Mouse (Mus musculus): ENCODE measurements around the gene Cactin. TPM values are rescaled to one million over a fixed set of nuclear protein-coding genes. Genes with fewer than 3 reads are reported as not detected.

Gene Cactin
- polyA plus RNA-seq, 1 experiment from 2014 or later: 29.6 TPM

DNA sequence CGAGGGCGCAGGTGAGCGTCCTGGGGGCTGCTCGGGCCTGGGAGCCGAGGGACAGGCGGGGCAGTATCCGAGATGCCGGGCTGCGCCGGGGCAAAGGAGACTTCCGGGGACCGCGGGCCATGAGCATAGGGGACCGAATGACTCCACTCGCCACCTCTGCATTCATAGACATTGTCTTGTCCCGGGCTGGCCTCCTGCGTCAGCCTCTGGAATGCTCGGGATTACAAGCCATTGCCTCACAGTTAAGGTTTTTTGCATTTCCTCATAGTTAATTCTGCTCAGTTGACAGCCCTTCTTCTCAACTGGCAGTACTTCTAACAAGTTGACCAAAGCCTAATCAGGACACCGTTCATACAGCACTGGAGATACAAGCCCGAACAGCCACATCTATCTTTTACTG lies 533 bp downstream of the Cactin start:
- WGBS: 2% methylated on average over 20 of the region's 20 CpGs
- peaks cover 37% of the 10 kb centered on the region for H3K36me3 ChIP-seq (ENCODE audit: control insufficient read depth, insufficient read depth)

DNA sequence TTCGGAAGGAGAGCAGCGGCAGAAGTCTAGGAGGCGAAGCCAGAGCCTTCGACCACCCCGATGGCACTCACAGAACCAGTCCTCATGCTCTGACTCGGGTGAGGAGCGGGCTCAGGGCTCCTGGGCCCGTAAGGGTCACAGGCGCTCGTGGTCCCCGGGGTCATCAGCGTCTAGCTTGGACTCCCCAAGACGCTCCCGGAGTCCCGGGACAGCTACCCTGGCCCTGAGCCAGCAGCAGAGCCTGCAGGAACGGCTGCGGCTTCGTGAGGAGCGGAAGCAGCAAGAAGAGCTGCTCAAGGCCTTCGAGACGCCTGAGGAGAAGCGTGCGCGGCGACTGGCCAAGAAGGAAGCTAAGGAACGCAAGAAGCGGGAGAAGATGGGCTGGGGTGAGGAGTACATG lies 1.5 kb downstream of the Cactin start:
- Histone ChIP-seq H3K4me1 (ENCODE audit: control insufficient read depth, insufficient read depth, low read length) (peaks cover 23% of the 10 kb centered on the region), H3K27me3 (ENCODE audit: control insufficient read depth, insufficient read depth, low read length) (no peaks in the 10 kb centered on the region), H3K27ac (ENCODE audit: low read length) (no peak overlapping the region), H3K4me2 (ENCODE audit: low read depth, low read length) (no peak overlapping the region), H3K9ac (ENCODE audit: low read length) (no peak overlapping the region), H3K36me3 (ENCODE audit: control insufficient read depth, insufficient read depth) (peaks cover 43% of the 10 kb centered on the region), H3K4me3 (ENCODE audit: low read length) (no peak overlapping the region), H3K9me3 (replicated peaks; ENCODE audit: control insufficient read depth, low read length) (no peaks in the 10 kb centered on the region)
- 93% methylated on average over 27 of the region's 27 CpGs for WGBS
- no peak for ATAC-seq (replicated peaks; ENCODE audit: extremely low read depth, insufficient read depth, low FRiP score)

More for the DNA sequence above, 533 bp downstream of the Cactin start:
- peaks cover 26% of the 10 kb centered on the region for H3K4me1 ChIP-seq (ENCODE audit: control insufficient read depth, insufficient read depth, low read length)
- H3K27ac ChIP-seq (ENCODE audit: low read length): peak overlapping the region; percentile 93
- no peaks in the 10 kb centered on the region for H3K27me3 ChIP-seq (ENCODE audit: control insufficient read depth, insufficient read depth, low read length)
- peak overlapping the region; percentile 90 for H3K4me3 ChIP-seq (ENCODE audit: low read length)
- no peak for ATAC-seq (replicated peaks; ENCODE audit: extremely low read depth, insufficient read depth, low FRiP score)
- H3K9ac ChIP-seq (ENCODE audit: low read length): peak overlapping the region; percentile 94
- no peaks in the 10 kb centered on the region for H3K9me3 ChIP-seq (replicated peaks; ENCODE audit: control insufficient read depth, low read length)
- peak overlapping the region; percentile 91 for H3K4me2 ChIP-seq (ENCODE audit: low read depth, low read length)

DNA sequence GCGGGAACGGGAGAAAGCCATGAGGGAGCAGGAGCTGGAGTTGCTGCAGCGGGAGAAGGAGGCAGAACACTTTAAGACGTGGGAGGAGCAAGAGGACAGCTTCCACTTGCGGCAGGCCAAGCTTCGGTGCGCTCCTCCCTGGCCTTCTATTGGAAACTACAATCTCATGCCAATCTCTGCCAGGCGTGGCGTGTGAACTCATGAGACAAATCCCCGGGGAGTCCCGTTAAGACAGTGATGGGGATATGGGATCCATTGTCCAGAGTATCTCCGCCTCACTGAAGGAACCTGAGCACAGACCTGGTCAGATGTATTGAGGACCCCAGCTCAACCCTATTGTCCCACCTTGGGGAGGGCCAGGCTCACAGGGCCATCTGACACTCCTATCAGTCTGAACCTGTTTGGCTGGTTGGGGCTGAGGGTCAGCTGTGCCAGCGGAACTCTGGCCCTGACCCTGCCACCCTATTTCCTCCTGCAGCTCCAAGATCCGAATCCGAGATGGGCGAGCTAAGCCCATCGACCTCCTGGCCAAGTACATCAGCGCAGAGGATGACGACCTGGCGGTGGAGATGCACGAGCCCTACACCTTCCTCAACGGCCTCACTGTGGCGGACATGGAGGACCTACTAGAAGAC lies 2.4 kb downstream of the Cactin start:
- Histone ChIP-seq H3K4me3 (ENCODE audit: low read length) (no peak overlapping the region), H3K4me1 (ENCODE audit: control insufficient read depth, insufficient read depth, low read length) (peaks cover 28% of the 10 kb centered on the region), H3K9ac (ENCODE audit: low read length) (no peak overlapping the region), H3K9me3 (replicated peaks; ENCODE audit: control insufficient read depth, low read length) (no peaks in the 10 kb centered on the region), H3K36me3 (ENCODE audit: control insufficient read depth, insufficient read depth) (peaks cover 43% of the 10 kb centered on the region), H3K27me3 (ENCODE audit: control insufficient read depth, insufficient read depth, low read length) (no peaks in the 10 kb centered on the region), H3K27ac (ENCODE audit: low read length) (no peak overlapping the region), H3K4me2 (ENCODE audit: low read depth, low read length) (no peak overlapping the region)
- WGBS: 91% methylated on average over 23 of the region's 23 CpGs
- ATAC-seq (replicated peaks; ENCODE audit: extremely low read depth, insufficient read depth, low FRiP score): no peak

DNA sequence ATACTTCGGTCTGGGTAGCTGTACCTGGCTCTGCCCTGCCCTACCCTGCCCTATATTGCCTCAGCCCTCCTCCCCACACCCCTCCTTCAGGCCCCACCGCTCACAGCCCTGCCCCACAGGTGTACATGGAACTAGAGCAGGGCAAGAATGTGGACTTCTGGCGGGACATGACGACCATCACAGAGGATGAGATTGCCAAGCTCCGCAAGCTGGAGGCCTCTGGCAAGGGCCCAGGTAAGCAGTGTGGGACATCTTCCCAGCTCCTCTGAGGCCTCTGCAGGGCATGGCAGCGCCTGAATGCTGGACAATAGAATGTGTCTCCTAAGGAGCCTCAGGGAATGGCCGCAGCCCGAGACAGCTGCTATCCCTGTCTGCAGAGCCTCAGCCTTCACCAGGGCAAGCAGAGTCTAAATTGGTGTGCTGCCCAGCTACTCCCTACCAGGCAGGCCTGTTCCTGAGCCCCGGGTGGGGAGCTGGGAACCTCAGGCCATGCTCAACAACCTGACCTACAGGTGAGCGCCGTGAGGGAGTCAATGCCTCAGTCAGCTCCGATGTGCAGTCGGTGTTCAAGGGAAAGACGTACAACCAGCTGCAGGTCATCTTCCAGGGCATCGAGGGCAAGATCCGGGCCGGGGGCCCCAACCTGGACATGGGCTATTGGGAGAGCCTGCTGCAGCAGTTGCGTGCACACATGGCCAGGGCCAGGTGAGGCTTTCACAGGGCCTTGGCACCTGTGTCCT lies 3.1 kb downstream of the Cactin start:
- no peaks in the 10 kb centered on the region for H3K9me3 ChIP-seq (replicated peaks; ENCODE audit: control insufficient read depth, low read length)
- 92% methylated on average over 18 of the region's 18 CpGs for WGBS
- H3K27me3 ChIP-seq (ENCODE audit: control insufficient read depth, insufficient read depth, low read length): no peaks in the 10 kb centered on the region
- ATAC-seq (replicated peaks; ENCODE audit: extremely low read depth, insufficient read depth, low FRiP score): no peak
- no peak overlapping the region for H3K4me3 ChIP-seq (ENCODE audit: low read length)
- peaks cover 35% of the 10 kb centered on the region for H3K4me1 ChIP-seq (ENCODE audit: control insufficient read depth, insufficient read depth, low read length)
- no peak overlapping the region for H3K27ac ChIP-seq (ENCODE audit: low read length)
- H3K4me2 ChIP-seq (ENCODE audit: low read depth, low read length): no peak overlapping the region
- H3K36me3 ChIP-seq (ENCODE audit: control insufficient read depth, insufficient read depth): peaks cover 43% of the 10 kb centered on the region
- no peak overlapping the region for H3K9ac ChIP-seq (ENCODE audit: low read length)

DNA sequence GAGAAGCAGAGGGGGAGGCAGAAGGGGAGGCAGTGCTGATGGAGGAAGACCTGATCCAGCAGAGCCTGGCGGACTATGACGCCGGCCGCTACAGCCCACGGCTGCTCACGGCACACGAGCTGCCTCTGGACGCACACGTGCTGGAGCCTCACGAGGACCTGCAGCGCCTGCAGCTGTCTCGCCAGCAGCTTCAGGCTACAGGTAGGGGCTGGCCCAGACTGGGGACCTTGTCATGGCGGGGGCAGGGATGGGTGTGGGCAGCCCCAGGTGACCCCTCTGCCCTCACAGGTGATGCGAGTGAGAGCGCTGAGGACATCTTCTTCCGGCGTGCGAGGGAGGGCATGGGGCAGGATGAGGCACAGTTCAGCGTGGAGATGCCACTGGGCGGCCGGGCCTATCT lies 4.3 kb downstream of the Cactin start:
- Histone ChIP-seq H3K4me3 (ENCODE audit: low read length) (no peak overlapping the region), H3K9ac (ENCODE audit: low read length) (no peak overlapping the region), H3K27ac (ENCODE audit: low read length) (no peak overlapping the region), H3K4me1 (ENCODE audit: control insufficient read depth, insufficient read depth, low read length) (peaks cover 39% of the 10 kb centered on the region), H3K36me3 (ENCODE audit: control insufficient read depth, insufficient read depth) (peaks cover 43% of the 10 kb centered on the region), H3K9me3 (replicated peaks; ENCODE audit: control insufficient read depth, low read length) (no peaks in the 10 kb centered on the region), H3K27me3 (ENCODE audit: control insufficient read depth, insufficient read depth, low read length) (no peaks in the 10 kb centered on the region), H3K4me2 (ENCODE audit: low read depth, low read length) (no peak overlapping the region)
- 94% methylated on average over 21 of the region's 21 CpGs for WGBS
- no peak for ATAC-seq (replicated peaks; ENCODE audit: extremely low read depth, insufficient read depth, low FRiP score)

DNA sequence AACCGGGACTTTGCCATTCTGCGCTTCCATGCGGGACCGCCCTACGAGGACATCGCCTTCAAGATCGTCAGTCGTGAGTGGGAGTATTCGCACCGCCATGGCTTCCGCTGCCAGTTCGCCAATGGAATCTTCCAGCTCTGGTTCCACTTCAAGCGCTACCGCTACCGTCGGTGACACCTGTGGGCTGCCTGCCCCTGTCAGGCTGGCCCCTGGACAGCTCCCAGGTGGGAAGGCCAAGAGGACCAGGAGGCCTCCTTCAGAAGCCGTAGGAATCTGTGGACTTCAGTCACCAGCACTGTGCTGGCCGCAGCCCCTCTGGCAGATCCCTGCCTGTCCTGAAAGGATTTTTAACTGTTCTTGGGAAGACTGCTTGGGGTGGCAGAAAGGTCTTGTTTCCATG lies 4.9 kb downstream of the Cactin start:
- H3K36me3 ChIP-seq (ENCODE audit: control insufficient read depth, insufficient read depth): peaks cover 43% of the 10 kb centered on the region
- no peak overlapping the region for H3K9ac ChIP-seq (ENCODE audit: low read length)
- no peaks in the 10 kb centered on the region for H3K9me3 ChIP-seq (replicated peaks; ENCODE audit: control insufficient read depth, low read length)
- no peak overlapping the region for H3K27ac ChIP-seq (ENCODE audit: low read length)
- peaks cover 45% of the 10 kb centered on the region for H3K4me1 ChIP-seq (ENCODE audit: control insufficient read depth, insufficient read depth, low read length)
- 90% methylated on average over 18 of the region's 18 CpGs for WGBS
- no peaks in the 10 kb centered on the region for H3K27me3 ChIP-seq (ENCODE audit: control insufficient read depth, insufficient read depth, low read length)
- ATAC-seq (replicated peaks; ENCODE audit: extremely low read depth, insufficient read depth, low FRiP score): no peak
- no peak overlapping the region for H3K4me3 ChIP-seq (ENCODE audit: low read length)
- no peak overlapping the region for H3K4me2 ChIP-seq (ENCODE audit: low read depth, low read length)

DNA sequence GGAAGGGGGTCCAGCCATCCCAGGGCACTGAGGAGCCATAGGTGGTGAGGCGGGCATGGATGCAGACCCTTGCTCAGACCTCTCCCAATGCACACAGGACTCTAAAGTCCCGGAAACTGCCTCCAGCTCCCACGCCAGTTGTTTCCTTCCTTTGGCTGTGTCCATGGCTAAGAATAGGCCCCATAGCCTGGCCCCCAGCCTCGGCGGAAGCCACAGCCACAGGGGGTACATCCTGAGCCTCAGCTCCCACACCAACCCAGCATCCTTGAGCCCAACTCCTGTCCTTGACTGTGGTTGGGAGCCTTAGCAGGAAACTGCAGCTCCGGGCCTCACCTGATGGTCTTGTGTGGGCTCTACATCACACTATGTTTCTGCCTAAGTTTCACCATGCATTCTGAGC lies 6.0 kb downstream of the Cactin start:
- peaks cover 43% of the 10 kb centered on the region for H3K36me3 ChIP-seq (ENCODE audit: control insufficient read depth, insufficient read depth)
- H3K27ac ChIP-seq (ENCODE audit: low read length): peak overlapping the region; percentile 48; the same call in 1 of the 2 replicates
- 52% methylated on average over 6 of the region's 6 CpGs for WGBS
- peaks cover 46% of the 10 kb centered on the region for H3K4me1 ChIP-seq (ENCODE audit: control insufficient read depth, insufficient read depth, low read length)
- H3K4me2 ChIP-seq (ENCODE audit: low read depth, low read length): peak overlapping the region; percentile 21; the same call in 1 of the 2 replicates
- no peaks in the 10 kb centered on the region for H3K27me3 ChIP-seq (ENCODE audit: control insufficient read depth, insufficient read depth, low read length)
- H3K9ac ChIP-seq (ENCODE audit: low read length): no peak overlapping the region
- no peaks in the 10 kb centered on the region for H3K9me3 ChIP-seq (replicated peaks; ENCODE audit: control insufficient read depth, low read length)
- ATAC-seq (replicated peaks; ENCODE audit: extremely low read depth, insufficient read depth, low FRiP score): no peak
- no peak overlapping the region for H3K4me3 ChIP-seq (ENCODE audit: low read length)

DNA sequence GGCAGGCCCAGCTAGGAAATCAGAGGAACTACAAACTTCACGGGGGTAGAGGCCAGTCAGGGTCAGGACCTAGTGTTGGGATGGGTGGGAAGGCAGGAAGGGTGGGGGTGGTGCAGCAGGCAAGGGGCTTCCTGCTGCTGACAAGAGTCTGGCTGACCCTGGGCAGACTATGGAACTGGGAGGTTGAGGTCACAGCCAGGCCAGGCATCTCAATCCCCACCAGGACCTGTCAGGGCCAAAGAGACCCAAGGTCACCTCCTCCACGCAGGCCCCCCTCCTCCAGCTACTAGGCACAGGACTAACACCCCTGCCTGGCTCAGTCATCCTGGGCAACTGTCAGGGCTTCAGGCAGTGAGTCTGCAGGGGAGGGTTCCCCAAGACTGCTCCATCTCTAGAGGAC lies 7.1 kb downstream of the Cactin start:
- Histone ChIP-seq H3K36me3 (ENCODE audit: control insufficient read depth, insufficient read depth) (peaks cover 41% of the 10 kb centered on the region), H3K4me2 (ENCODE audit: low read depth, low read length) (peak overlapping the region; percentile 54; the same call in 1 of the 2 replicates), H3K9ac (ENCODE audit: low read length) (peak overlapping the region; percentile 67), H3K27ac (ENCODE audit: low read length) (peak overlapping the region; percentile 93), H3K27me3 (ENCODE audit: control insufficient read depth, insufficient read depth, low read length) (no peaks in the 10 kb centered on the region), H3K4me3 (ENCODE audit: low read length) (no peak overlapping the region), H3K4me1 (ENCODE audit: control insufficient read depth, insufficient read depth, low read length) (peaks cover 40% of the 10 kb centered on the region), H3K9me3 (replicated peaks; ENCODE audit: control insufficient read depth, low read length) (no peaks in the 10 kb centered on the region)
- 12% methylated on average over 2 of the region's 2 CpGs for WGBS
- no peak for ATAC-seq (replicated peaks; ENCODE audit: extremely low read depth, insufficient read depth, low FRiP score)

DNA sequence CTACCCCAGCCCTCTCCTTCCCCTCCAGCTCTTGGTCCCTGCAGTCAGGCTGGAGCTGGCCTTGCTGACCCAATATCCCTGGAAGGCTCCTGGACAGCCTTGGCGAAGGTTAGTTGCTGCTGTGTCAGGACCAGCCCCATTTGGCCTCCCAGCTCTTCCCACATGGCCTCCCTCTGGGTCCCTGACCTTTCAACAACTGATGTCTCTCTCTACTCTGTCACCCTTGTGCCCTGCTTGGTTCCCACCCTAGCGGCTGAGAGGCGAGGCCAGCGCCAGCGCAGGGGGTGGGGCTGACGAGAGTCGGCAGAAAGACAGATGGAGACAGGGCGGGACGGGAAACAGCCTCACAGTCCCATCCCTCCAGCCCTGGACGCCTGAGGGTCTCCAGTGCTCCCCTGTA lies 7.5 kb downstream of the Cactin start, which contains the start of gene Tbxa2r:
Gene Tbxa2r (plus strand): TSS at position 346 of the 400 bp plus-strand sequence.
- no peaks in the 10 kb centered on the region for H3K27me3 ChIP-seq (ENCODE audit: control insufficient read depth, insufficient read depth, low read length)
- peak within 1 kb of the TSS; percentile 35 for H3K4me3 ChIP-seq (ENCODE audit: low read length)
- H3K27ac ChIP-seq (ENCODE audit: low read length): peak within 1 kb of the TSS; percentile 93
- peak within 1 kb of the TSS; percentile 67 for H3K9ac ChIP-seq (ENCODE audit: low read length)
- peak; percentile 41 for ATAC-seq (replicated peaks; ENCODE audit: extremely low read depth, insufficient read depth, low FRiP score)
- H3K4me2 ChIP-seq (ENCODE audit: low read depth, low read length): peak within 1 kb of the TSS; percentile 54
- WGBS: 2% methylated on average over 10 of the region's 10 CpGs
- H3K9me3 ChIP-seq (replicated peaks; ENCODE audit: control insufficient read depth, low read length): no peaks in the 10 kb centered on the region
- peaks cover 40% of the 10 kb centered on the region for H3K4me1 ChIP-seq (ENCODE audit: control insufficient read depth, insufficient read depth, low read length)
- peaks cover 37% of the 10 kb centered on the region for H3K36me3 ChIP-seq (ENCODE audit: control insufficient read depth, insufficient read depth)
